Mouse (Mus musculus) left cerebral cortex, postnatal 10 days (tissue): ENCODE measurements around the gene March4. TPM values are rescaled to one million over a fixed set of nuclear protein-coding genes. Genes with fewer than 3 reads are reported as not detected.

Experiments
- DNase-seq, 2 experiments: peaks; one replicate each; pipeline ENCODE4 v3.0.0; 2021 to 2022; ENCODE audit warnings: low spot score in 2 of 2, mixed read lengths in 1 of 2; ENCODE audit errors: extremely low spot score in 1 of 2
- intact Hi-C: fragments of 180-260 bp; cut with DNase I; formaldehyde crosslinking; loops from one replicate; pipeline ENCODE4 v1.15.1; 2025
- total RNA-seq, 2 experiments: library from RNA; stranded (reverse); gene quantifications; 2 replicates each; pipeline ENCODE4 v1.2.3; 2021

The March4 gene
- total RNA-seq, 2 experiments from 2014 or later, result 47.6 to 50.1 TPM

DNA sequence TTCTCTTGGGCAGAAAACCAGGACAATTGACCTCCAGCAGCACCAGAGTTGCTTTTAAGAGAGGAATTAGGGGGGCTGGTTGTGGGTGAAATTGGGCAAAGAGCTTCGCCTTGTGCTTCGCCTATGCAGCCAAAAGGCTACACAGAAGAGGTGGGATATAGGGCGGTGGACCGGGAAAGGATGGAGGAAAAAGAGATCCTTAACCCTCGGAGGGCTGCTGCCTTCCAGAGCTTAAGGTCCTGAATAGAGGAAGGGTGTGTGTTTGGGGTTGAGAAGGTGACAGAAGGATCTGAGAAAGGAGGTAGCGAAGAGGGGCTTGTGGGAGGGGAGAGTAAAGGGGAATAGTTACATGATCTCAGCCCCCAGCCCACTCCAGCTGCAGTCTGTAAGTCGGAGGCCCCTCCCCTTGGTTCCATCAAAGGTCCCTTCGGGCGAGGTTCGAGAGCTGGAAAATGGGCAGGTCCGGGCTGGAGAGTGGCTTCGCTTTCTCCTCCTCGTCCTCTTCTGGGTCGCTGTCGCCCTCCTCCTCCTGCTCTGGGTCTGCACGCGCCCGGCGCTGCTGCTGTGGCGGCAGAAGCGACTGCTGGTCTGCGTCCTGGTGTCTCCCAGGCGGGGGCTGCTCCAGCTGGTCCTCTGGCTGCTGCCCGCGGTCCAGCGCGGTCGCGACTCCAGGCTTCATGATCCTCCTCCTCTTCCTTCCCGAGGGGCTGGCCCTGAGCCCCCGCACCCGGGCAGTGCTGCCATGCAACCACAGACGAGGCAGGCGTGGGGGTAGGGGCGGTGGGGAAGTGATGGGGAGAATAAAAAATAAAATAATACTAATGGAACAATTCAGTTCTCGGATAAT, 782 bp downstream of the March4 start:
- intact Hi-C loops, result loop anchor here (5.0 kb wide), 2 partner anchors 36 to 229 kb away; partner anchors contain the start of gene Xrcc5
- peak; percentile 15 to 62 for DNase-seq

DNA sequence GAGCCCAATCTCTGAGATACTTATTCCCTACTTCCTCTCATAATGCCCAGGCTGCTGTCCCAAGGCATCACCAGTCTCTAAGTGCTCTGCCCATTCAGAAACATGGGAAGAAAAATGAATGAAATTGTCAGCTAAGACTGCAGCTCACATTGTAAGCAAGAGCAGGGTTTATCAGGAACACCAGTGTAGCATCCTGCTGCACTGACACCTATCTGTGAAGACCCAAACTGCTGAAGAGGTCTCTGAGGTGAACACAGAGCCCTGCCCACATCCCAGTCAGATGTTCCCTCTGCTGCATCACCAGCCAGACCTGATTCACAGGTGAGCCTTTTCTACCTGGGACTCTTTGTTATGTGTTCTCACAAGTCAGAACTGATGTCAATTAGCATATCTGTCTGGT, 3.3 kb downstream of the March4 start:
- intact Hi-C loops, result loop anchor here (5.0 kb wide), 1 partner anchor 76 kb away; no protein-coding TSS in a partner anchor

DNA sequence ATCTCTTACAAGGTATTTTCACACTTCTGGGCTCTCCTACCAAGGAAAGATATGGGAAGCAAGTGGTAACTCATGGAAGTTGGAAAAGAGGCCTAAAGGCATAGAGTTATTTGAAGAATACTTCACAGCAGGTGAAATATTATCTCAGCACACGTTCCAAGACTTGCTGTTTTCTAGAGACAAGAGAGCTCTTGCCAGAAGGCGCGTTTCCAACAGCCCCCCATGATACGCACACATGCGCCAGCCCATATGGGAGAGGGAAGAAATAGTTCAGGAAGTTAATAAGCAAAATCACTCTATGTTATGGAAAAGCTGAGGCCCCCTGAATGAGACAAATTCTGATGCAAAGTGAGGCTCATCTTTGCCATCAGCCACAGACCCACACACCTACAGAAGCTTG, 3.8 kb downstream of the March4 start:
- no peak for DNase-seq
- intact Hi-C loops, result loop anchor here (5.0 kb wide), 1 partner anchor 76 kb away; no protein-coding TSS in a partner anchor

More for the DNA sequence above, 3.3 kb downstream of the March4 start:
- no peak for DNase-seq

DNA sequence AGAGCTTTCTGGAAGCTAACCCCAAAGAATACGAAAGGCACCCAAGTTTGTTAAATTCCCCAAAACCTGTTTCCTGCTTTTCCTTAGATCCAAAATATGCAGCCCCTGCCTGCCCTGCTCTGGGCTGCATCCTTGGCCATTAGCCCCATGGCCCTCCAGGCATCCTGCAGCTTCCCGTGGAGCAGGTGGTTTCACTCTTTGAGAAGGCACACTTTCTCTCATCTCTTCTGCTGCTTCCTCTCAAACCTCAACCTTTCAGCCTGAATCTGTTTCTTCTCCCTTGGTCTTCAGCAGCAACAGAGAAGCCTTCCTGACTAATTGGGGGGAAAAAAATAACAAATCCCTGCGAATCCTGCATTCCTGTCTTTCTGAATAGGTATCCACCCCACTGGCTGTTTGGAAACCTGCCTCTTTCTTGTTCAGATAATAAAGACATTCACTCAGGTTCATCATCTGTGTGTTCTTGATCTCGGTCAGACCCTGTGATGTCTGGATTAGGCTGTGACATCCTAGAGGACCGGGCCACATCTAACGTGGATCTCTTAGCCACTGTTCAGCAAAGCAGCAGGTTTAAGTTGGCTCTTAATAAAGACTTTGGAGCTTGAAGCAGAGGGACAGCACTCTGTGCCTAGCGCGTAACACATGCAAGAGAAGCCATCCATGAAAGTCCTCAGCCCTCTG, 6.1 kb downstream of the March4 start:
- intact Hi-C loops, result loop anchor here (5.0 kb wide), 1 partner anchor 73 kb away; no protein-coding TSS in a partner anchor
- DNase-seq, result no peak

DNA sequence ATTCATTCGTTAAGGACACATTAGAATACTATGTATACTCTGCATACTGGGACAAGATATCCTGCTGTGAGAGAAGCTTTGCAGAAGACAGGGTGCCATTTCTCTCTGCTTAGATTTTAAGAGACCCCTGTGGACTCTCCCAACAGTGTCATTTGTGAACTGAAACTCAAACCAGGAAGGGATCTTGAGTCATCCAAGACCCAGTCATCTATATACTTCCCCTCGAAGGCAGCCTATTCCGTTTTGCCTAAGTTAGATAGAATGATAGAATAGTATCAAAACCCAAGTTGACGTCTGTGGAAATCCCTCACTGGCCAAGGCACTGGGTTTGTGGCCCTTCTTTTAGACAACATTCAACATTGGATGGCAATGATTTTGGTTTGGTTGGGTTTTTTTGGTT, 7.5 kb downstream of the March4 start:
- intact Hi-C loops, result no loop called here
- no peak for DNase-seq

DNA sequence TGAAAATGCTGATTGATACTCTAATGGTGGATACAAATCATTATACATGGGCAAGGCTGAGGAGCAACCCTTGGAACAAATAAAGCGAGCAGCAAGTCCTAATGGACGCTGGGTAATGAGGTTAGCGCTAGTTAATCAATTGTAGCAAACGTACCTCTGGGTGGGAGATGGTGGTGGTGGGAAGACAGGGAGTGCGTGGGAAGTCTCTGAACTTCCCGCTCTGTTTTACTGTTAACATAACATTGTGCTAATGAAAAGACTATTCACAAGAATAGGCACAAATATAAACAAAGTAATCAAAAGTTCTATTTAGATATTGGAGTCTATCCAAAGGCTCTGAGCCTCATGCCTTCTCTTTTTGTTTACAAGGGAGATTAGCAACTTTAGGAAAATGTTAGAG, 13.1 kb downstream of the March4 start:
- intact Hi-C loops, result no loop called here

DNA sequence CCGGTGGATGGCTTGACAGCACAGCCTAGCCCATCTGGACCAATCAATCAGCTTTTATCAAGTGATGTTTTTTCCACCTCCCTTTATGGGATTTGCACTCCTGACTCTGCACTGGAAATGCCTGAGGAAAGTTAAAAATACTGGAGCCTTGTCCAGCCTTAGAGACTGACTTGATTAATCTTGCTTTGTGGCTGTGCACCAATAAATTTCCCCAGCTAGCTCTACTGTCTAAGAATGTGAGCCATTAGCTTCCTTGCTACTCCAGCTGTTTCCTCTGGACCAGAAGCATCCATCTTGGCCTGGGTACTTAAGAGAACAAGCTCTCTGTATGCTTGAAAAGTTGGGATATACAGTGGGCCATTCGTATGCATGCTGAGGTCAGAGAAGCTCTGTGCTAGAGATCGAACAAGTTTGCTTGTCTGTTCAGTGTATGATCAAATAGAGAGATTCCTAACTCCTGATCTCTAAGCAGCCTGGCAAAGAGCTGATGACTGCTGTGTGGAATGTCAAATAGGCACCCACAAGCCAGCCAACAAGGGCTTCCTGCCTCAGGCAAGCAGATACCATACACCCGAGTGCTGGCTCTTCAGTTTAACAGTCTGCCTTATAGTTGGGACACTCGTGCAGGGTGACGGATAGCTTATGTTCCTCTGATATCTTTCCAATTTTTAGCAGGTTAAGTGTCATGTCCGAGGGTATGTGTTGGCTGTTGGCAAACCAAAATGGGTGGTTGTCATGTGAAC, 25.8 kb downstream of the March4 start:
- intact Hi-C loops, result no loop called here

More for the DNA sequence above, 13.1 kb downstream of the March4 start:
- DNase-seq, result no peak

DNA sequence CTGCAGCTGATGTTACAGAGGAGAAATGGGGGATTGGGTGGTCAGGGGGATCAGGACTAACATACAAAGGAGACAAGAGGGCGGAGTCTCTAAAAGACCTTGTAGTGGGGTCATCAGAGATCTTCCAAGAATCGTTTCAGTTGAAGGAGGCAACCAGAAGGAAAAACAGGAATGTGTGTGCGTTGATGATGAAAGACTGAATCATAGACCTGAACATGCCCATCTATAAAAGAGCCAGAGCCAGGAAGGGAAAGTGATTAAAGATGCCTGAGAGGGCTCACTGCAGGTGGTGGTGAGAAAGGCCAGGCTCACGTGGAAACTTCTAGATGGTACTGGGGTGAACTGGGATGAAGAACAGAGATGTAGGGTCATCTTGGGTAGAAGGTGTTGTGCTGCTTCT, 27.2 kb downstream of the March4 start:
- DNase-seq, result no peak
- intact Hi-C loops, result no loop called here

More for the DNA sequence above, 25.8 kb downstream of the March4 start:
- DNase-seq, result no peak

DNA sequence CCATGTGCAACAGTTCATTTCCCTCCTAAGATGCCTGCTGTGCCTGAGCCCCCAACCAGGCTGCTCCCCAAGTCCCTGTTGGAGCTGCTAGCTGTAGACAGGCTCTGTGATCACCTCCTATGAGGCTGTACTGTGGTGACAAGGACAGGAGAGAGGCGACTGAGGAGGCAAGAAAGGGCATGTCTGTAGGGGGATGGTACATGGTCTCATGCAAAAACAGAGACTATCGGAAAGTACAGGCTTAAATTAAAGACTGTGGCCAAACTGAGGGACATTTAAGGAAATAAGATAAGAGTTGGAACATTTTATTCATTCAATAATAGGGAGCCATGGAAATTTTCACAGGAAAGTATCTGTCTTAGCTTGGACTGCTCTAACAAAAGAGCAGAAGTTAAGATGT, 29.1 kb downstream of the March4 start:
- intact Hi-C loops, result no loop called here
- DNase-seq, result no peak

DNA sequence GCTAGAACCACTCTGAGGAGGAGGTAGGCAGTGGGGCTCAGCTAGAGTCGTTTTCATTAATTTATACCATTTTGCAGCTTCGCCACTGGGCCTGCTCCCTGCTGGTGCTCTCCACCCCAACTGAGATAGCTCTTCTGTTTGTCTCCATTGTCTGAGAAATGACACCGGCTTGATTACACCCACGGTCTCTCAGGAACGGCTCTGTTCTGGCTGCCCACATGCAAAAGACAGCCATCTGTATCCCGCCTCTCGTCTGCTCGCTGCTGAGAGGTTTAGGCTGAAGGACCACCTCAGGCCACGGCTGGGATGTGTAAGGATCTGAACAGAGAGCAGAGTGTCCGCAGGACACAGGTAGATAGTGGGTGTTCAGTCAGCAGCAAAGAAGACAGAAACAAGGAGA, 30.5 kb downstream of the March4 start:
- no peak for DNase-seq
- intact Hi-C loops, result no loop called here

DNA sequence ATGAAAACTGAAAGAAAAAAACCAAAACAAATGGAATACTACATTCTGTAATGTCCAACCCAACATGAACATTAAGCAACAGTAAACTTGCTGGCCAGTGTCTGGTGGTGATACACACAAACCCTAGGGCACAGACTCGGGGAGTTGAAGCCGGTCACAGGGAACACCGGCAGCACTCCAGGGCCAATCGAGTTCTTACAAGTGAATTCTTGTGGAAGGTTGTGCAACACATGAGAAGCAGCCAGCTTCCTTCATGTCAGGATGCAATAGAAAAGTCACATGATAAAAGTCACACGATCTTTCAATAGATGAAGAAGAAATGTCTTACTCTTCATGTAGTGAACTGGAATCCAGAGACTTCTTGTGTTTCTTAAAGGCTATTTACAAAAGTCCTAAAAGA, 39.1 kb downstream of the March4 start:
- intact Hi-C loops, result no loop called here
- DNase-seq, result no peak

DNA sequence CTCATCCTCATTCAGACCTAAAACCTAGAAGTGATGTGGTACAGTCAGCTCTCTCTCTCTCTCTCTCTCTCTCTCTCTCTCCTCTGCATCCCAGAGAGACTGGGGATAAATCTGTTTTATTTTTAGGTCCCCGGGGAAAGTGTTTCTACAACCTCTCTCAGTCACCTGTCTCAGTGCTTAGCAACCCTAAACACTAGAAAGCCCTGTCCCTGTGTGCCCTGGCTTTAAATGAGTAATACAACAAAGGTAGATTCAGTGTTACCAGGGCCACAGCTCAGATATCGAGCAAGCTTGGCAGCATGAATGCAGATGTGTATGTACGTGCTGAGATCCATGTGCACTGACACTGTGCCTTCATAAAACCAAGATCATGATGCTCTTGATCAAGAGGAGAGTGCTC, 43.3 kb downstream of the March4 start:
- DNase-seq, result no peak
- intact Hi-C loops, result no loop called here

DNA sequence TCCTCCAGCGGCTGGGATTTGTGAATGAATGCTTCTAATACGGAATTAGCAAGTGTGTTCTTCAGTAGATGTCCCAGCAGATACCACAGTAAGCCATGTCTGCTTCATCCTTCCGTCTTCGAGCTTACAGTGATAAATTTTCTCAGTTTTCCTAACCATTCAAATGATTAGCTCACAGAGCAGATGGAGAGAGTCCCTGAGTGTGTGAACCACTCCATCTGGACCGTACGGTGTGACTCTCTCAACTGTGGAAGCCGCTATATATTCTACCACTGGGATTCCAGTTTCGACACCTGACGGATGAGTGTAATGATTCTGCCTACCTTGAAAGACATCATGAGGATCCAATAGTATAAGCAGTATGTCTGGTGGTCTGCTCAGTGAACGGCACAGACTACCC, 44.1 kb downstream of the March4 start:
- intact Hi-C loops, result no loop called here
- DNase-seq, result peak in 1 of 2 experiments; percentile 20

DNA sequence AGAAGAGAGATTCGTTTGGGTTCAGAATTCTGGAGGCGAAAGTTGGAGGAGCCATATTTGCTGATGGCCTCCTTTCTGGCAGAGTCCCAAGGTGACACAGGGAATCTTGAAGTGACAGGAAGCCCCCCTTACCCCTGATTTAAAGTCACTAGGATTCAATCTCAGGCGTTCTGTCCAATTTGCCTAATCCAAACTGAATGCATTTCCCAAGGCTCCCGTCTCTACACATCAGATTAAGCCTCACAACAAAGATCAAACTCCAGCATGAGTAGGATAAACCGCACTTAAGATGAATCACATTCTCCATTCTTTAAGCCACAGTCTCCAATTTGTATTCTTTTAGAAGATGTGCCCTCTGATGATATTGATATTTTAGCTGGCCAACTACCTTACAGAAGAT, 45.4 kb downstream of the March4 start:
- intact Hi-C loops, result no loop called here
- no peak for DNase-seq

DNA sequence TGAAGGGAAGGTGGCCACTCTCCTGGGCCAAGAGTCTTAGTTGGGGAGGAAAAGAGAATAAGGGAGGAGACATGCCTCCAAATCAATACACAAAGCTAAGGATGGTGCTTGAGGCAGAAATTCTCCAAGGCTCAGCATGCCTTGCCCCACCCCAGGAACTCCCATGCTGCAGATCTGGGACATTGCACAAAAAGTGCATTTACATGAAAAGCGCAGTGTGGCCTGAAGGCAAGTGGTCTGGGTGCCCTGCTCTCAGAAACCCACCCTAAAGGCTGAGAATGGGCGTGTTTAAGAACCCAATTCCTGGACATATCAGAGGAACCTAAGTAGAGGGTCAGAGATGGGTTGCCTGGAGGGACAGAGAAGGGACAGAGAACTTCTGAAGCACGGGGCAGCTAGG, 45.9 kb downstream of the March4 start:
- intact Hi-C loops, result no loop called here
- no peak for DNase-seq

DNA sequence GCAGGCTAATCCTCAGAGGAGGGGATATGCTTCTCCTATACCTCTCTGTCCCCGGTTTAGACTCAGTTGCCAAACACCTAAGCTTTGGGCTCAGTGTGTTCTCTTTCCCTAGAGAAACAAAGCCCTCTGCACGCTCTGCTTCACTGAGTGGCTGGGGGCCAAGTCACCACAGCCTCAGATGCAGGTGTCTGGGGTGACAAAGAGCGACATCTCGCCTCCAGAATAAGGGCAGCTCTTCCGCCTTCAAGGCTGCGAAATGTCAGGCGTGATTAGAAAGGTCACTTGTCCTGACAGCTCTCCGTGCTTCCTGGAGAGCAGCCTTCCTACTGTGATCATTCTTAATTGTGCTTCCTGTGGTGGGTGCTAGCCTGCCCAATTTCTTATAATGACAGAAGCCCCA, 46.5 kb downstream of the March4 start:
- intact Hi-C loops, result no loop called here

DNA sequence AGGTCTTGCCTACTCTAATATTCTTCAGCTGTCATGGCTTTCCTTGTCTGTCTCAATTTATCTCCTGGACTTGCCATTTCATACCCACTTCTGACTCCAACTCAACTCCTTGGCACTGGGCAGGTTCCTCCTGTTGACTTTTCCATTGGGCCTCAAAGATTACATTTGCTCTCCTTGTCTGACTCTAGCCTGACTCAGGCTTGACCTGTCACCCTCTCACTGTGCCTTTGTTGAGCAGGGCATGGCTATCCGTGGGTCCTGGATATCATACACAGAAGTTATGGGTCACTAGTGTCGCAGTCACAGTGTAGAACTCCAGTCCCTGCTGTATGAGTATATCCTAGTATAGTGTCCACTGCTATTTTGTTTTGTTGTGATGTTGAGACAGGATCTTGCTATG, 60.1 kb downstream of the March4 start:
- DNase-seq, result no peak
- intact Hi-C loops, result no loop called here

More for the DNA sequence above, 46.5 kb downstream of the March4 start:
- DNase-seq, result no peak

DNA sequence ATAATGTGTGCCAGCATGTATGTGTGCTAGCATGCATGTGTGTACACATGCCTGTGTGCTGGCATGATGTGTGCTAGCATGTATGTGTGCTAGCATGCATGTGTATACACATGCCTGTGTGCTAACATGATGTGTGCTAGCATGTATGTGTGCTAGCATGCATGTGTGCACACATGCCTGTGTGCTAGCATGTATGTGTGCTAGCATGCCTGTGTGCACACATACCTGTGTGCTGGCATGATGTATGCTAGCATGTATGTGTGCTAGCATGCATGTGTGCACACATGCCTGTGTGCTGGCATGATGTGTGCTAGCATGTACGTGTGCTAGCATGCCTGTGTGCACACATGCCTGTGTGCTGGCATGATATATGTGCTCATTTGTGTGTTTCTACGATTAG, 67.7 kb downstream of the March4 start:
- intact Hi-C loops, result no loop called here
- no peak for DNase-seq

DNA sequence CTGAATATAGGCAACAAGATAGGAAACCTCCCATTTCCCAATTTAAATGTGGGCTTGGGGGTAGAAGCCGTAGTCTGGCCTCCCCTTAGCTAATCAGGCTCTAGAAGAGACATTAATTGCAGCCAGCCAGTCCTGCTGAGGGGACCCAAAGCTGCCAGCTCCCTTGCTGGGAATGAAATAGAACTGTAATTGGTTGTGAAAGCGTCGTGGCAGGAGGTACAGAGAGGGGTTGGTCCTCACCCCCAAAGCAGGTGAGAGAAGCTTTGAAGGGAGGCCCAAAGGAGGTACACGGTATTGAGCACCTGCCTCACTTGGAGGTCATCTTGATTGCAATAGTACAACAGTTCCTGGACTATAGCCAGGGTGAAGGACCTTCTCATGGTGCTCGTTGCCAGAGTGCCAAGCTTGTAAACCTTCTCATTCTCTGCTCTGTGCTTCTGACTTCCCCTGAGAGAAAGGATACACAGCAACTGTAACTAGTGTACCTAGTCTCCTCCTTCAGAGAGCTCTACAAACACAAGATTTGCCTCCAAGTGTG, 68.2 kb downstream of the March4 start:
- intact Hi-C loops, result no loop called here
- no peak for DNase-seq
